Mouse (Mus musculus): ENCODE measurements around the gene Cdc37. TPM values are rescaled to one million over a fixed set of nuclear protein-coding genes. Genes with fewer than 3 reads are reported as not detected.

The Cdc37 gene
- total RNA-seq, 1 experiment from 2014 or later: 117 TPM

DNA sequence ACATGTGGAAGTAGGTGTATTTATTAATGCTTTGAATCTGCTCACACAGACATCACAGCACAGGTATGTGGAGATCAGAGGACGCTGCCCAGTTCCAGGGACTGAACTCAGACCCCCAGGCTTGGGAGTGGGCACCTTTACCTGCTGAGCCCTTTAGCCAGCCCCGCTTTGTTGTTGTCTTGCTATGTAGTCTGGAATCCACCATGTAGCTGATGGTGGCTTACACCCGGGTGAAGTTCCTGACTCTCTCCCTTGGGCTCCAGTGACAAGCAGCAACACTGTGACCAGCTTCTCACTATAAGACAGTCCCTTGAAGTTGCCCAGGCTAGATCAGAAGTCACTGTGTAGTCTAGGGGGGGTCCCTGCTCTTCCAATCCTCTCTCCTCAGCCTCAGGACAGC lies 5.4 kb downstream of the Cdc37 start:
- no peak for ATAC-seq (ENCODE audit: extremely low read depth, insufficient number of reproducible peaks, low FRiP score, poor library complexity, severe bottlenecking)

DNA sequence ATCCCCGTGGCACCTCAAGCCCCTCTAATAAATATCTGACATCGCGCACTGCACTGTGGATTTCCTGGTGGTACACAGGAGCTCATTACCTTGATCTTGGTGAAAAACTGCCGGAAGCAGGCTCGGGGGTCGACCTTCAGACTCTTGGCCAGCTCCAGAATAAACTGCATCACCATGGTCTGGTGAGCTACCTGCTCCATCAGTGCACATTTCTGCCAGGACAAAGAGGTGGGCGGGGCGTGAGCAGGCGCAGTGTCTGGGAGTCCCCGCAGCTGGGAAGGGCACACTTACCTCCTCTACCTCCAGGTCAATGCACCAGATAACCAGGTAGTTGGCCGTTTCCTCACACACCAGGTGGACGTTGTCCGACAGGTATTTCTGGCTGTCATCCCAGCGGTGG lies 7.9 kb downstream of the Cdc37 start:
- no peak for ATAC-seq (ENCODE audit: extremely low read depth, insufficient number of reproducible peaks, low FRiP score, poor library complexity, severe bottlenecking)

DNA sequence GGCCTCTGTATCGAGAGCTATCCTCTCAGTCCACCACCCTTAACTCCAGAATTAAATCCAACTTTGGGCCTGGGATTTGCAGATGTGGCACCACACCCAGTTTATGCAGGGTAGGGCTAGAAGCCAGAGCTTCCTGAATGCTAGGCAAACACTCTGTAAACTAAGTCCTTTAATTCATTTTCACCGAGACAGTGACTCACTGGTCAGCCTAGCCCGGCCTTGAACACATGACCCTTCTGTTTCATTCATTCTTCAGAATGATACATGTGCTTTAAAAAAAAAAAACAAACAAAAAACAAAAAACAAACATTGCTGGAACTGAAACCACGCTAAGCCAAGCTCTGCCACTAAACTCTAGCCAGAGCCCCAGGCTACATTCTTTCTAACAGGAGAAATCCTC lies 11.4 kb downstream of the Cdc37 start:
- no peak for ATAC-seq (ENCODE audit: extremely low read depth, insufficient number of reproducible peaks, low FRiP score, poor library complexity, severe bottlenecking)

DNA sequence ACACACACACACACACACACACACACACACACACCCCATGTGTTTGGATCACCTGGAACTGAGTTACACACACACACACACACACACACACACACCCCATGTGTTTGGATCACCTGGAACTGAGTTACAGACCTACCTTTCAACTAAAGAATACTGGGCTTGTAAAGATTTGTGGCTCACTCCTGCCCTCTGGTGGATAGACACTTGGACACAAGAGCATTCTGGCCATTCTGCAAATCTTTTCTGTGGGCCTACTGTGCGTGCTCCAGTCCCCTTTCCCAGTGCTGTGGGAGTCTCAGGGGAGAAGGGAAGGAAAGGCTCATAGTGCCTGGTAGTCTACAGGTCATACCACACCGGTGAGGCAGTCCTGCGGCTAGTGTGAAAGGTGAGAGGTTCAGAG lies 12.6 kb downstream of the Cdc37 start:
- peak; percentile 66 for ATAC-seq (ENCODE audit: extremely low read depth, insufficient number of reproducible peaks, low FRiP score, poor library complexity, severe bottlenecking)

DNA sequence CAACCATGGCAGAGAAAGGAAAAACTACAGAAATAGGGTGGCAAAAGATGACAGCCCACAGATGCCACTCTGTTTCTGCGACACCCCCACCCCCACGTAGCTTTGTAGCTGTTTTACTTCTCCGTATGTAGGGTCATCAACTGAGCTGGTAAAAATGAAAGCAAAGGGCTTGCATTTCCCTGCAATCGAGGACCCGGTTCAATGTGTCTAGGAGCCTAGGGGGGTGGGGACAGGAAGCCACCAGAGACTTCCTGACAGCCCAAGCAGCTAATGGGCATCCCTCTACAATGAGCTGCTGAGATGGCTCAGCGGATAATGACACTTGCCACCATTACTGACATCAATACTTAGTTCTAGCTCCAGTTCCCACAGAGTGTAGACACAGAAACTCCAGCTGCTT lies 13.4 kb downstream of the Cdc37 start:
- no peak for ATAC-seq (ENCODE audit: extremely low read depth, insufficient number of reproducible peaks, low FRiP score, poor library complexity, severe bottlenecking)

DNA sequence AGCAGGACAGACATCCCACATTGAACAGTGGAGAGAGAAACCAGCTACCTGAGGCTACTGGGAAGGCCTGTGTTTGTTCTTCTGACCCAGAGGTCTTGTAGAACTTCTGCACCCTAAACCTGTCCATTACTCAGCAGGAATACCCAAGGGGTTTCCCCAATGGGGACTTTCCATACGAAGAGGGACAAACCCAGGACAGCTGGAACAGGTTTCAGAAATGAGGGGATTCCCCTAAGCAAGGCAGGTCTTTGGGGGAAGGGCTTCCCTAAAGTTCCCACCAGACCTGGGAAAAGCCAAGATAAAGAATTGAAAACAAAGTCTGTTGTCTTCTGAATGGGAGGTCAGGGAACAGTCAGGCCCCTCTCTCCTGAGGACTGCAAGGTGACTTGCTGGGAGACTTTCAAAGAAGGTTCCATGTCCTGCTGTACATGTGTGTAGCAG lies 13.8 kb downstream of the Cdc37 start:
- no peak for ATAC-seq (ENCODE audit: extremely low read depth, insufficient number of reproducible peaks, low FRiP score, poor library complexity, severe bottlenecking)

DNA sequence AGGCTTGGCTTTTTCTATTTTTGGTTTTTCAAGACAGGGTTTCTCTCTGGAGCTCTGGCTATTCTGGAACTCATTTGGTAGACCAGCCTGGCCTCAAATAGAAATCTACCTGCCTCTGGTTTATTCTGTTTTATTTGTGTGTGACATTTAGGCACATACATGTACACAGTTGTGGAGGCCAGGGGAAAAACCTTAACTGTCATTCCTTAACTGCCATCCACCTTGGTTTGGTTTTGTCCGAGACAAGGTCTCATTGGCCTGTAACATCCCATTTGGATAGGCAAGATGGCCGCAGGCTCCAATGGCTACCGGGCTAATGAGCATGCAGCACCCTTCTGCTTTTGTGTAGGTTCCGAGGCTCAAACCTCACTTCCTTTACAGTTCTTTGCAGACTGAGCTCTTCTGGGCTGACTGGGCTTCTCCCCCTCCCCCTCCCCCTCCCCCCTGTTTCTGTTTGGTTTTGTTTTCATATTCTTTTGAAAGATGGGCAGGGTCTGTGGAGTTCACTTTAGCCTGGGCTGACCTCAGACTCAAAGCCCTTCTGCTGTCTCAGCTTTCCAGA lies 14.4 kb downstream of the Cdc37 start:
- no peak for ATAC-seq (ENCODE audit: extremely low read depth, insufficient number of reproducible peaks, low FRiP score, poor library complexity, severe bottlenecking)

DNA sequence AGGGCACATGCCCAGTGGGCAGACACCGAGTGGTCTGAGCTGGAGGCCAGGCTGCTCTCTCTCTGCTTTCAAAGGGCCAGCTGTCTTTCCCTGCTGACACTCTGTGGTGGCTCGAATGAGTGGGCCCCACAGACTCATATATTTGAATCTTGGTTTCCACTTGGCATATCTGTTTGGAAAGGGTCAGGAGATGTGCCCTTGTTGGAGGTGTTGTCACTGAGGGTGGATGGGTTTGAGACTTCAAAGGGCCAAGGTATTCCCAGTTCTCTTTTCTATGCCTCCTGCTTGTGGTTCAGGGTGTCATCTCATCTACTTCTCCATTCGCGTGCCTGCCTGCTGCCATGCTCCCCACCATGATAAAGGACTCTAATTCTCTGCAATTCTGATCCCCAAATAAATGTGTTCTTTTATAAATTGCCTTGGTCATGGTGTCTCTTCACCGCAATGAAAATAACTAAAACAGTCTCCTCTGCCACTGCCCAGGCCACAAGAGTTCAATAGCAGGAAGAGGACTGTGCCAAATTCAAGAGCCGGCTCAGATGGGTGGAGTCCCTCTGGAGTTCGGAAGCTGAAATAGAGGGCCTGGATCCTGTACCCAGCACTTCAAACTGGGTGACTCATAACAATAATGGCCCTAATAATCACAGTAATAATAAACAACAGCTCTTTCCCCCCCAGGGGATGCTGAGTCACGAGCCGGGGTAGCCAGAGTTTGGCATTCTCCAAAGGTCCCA lies 15.0 kb downstream of the Cdc37 start:
- ATAC-seq (ENCODE audit: extremely low read depth, insufficient number of reproducible peaks, low FRiP score, poor library complexity, severe bottlenecking): no peak

DNA sequence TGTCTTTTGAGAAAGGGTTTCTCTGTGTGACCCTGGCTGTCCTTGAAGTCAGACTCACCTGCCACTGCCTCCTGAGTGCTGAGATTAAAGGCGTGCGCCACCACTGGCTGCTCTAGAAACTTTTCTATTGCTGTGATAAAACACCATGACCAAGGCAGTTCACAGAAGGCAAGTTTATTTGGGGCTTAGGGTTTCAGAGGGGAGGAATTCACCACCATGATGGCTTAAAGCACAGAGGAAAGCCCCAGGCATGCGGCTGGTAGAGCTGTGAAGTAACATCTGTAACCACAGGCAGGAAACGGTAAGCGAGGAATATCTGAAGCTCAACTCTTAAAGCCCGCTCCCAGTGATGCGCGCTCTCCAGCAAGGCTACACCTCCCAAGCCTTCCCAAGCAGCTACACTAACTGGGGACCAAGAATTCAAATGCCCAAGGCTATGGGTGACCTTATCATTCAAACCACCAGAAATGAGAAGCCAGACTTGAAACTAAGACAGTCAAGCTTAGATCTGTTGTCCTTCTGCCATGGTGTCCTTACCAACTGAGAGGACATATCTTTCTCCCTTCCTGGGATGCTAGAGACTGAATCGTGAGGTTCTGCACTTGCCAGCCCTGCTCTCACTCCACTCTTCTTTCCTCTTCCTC lies 16.6 kb downstream of the Cdc37 start:
- no peak for ATAC-seq (ENCODE audit: extremely low read depth, insufficient number of reproducible peaks, low FRiP score, poor library complexity, severe bottlenecking)

DNA sequence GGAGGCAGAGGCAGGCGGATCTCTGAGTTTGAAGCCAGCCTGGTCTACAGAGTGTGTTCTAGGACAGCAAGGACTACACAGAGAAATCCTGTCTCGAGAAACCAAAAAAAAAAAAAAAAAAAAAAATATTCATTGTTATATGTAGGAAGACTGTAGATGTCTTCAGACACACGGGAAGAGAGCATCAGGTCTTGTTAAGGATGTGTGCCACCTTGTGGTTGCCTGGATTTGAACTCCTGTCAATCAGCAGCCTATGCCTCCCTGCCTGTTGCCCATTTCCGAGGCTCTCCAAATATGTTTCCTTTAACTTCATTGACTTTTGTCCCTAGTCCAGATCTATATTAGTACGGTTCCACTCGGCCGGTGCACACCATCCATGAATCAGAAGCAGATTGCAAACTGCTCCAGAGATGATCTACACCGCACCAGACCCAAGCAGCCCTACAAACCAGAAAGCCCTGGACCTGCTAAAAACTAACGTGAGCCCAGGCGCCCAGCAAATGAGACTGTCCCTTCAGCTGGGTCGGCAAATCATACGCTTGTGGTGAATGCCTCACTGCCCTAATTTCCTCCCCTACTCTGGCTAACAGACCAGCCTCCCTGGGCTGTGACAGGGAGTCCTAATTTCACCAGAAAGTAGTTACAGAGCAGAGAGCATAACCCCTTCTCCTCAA lies 17.5 kb downstream of the Cdc37 start:
- ATAC-seq (ENCODE audit: extremely low read depth, insufficient number of reproducible peaks, low FRiP score, poor library complexity, severe bottlenecking): no peak

DNA sequence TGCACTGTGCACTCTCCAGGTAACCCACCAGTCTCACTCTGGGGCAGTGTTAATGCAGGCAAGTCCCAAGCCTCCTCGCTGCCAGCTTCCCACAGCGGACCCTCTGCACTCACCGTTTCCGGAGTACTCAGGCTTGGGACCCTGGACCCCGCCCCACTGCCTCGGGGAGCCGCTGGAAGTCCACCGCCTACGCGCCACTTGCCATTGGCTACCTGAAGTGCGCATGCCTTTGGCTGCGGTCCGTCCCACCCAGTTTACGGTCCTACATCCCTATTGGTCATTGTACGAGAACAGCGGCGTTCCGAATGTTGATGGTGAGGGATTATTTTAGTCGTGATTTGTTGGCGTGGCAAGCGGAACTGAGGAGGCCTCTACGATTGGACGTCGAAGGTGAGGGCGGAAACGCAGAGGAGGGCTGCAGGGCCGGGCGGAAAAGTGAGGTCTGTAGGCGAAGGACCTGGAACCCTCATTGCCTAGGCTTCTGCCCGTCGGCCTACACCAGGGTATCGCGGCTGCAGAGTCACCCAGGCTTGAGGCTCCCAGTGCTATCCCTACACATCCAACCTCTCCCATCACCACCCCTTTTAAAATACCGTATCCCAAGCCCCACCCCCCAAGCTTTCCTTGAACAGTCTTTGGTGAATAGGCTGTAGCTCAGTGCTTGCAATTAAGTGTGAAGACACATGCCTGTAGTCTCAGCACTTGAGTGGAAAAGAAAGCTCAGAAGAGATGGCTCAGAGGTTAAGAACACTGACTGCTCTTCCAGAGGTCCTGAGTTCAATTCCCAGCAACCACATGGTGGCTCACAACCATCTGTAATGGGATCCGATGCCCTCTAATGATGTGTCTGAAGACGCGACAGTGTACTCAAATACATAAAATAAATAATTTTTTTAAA lies 18.5 kb downstream of the Cdc37 start, which contains the start of gene Tyk2:
Tyk2 (minus strand) TSS at position 185 of the 898 bp plus-strand sequence.
- ATAC-seq (ENCODE audit: extremely low read depth, insufficient number of reproducible peaks, low FRiP score, poor library complexity, severe bottlenecking): peak; percentile 97

DNA sequence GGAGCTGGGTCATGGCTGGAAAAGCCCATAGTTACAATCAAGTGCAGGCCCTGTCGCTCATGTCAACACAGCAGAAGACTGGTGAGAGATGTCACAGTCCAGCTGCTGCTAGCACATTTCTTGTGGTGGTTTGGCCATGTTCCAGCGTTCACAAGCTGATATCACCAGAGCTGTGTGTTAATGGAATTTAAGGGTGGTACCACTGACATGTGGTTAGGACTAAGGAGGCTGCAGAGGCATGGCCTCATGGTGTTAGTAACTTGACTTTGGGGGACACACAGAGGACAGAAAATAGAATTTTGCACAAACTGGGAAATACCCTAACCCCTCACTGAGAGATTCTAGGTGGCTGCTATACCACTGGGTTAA lies 23.5 kb downstream of the Cdc37 start:
- no peak for ATAC-seq (ENCODE audit: extremely low read depth, insufficient number of reproducible peaks, low FRiP score, poor library complexity, severe bottlenecking)

DNA sequence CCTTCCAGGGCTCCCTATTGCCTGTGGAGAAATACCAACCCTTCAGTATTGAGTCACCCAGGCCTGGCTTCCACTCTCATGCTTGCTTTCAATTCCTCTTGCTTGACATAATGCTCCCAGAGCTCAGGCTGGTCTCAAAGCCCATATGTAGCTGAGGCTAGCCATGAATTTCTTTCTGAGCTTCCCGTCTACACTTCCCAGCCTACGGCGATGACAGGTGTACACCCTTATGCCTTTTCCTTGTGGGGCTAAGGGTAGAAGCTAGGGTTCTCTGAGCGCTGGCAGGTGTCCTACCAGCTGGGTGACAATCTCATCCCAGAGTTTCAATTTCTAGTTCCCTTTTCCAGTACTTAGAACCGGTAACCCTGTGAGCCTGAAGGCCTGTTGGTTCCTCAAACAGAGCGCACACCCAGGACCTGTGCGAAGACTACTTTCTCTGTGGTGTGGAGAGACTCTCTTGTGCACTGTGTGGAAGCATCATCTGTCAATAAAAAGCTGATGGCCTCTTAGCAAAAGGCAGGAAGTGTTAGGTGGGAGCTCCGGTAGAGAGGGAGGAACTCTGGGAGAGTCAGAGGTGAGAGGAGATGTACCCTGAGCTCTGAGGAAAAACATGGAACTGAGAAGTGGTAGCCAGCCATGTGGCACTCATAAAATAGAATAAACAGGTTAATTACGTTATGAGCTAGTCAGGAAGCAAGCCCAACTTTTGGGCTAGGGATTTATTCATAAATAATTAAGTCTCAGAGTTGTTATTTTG lies 24.1 kb downstream of the Cdc37 start:
- ATAC-seq (ENCODE audit: extremely low read depth, insufficient number of reproducible peaks, low FRiP score, poor library complexity, severe bottlenecking): no peak

DNA sequence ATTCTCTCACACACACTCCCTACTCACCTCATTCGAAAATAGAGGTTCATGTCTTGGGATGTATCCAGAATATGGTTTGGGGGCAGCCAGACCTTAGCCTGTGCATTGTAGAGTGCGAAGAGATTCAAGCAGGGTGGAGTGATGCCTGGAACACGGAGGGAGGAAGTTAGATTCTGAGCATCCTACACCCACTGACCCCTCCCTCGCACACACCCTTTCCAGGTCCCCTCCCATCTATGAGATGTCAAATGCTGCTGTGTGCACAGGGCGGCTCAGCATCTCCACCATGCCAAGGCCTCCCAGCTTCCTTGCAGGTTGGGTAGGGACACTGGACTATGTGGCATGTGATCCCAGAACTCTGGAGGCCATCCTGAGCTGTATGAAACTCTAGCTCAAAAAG lies 24.9 kb downstream of the Cdc37 start:
- ATAC-seq (ENCODE audit: extremely low read depth, insufficient number of reproducible peaks, low FRiP score, poor library complexity, severe bottlenecking): no peak

DNA sequence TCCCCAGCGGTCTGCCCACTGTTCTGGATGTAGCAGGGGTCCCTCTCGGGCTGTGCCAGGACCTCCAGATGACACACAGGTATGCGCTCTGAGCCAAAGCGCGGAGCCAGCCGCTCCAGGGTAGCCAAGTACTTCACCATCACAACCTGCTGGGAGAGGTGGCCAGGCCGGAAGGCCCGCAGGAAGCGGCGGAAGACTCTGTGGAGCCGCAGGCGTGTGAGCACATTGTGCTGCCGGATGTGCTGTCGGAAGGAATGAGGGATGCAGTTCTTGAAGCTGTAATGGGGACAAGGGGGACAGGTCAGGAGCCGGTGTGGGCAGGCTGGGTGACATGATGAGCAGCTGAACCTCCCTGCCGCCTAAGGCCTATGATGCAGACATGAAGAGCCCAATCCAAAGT lies 28.3 kb downstream of the Cdc37 start:
- no peak for ATAC-seq (ENCODE audit: extremely low read depth, insufficient number of reproducible peaks, low FRiP score, poor library complexity, severe bottlenecking)

DNA sequence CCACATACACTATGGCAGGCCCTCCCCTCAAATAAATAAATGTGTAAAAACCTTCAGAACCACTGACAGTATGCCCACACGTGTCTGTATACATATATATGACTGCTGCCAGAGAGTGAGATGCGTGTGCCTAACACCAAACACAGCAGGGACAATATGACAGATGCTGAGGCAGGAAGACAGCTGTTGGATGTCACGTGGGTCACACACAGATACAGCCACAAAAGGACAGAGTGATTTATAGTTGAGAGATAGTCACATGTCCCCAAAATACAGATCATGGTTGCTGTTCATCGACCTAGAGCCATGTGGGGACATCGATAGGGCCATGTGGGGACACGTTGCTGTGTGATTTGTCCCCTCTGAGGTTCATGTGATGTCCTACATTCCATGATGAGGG lies 32.7 kb downstream of the Cdc37 start:
- ATAC-seq (ENCODE audit: extremely low read depth, insufficient number of reproducible peaks, low FRiP score, poor library complexity, severe bottlenecking): no peak

DNA sequence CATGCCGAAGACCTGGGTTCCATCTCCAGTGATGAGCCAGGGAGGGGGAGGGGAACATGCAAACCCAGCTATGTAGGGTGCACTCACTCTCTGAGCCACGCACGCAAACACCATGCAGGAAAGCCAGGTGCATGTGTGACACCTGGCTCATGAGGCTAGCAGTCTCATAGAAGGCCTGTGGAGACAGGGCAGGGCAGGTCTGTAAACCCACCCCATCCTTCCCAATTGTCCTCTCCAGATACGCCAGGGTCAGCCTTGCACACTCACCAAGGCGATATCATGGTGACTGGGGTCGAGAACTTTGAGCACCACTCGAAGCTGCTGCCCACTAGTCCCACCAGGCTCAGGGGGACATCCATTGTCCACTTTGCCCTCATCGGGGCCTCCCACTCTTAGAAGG lies 34.7 kb downstream of the Cdc37 start:
- ATAC-seq (ENCODE audit: extremely low read depth, insufficient number of reproducible peaks, low FRiP score, poor library complexity, severe bottlenecking): no peak

DNA sequence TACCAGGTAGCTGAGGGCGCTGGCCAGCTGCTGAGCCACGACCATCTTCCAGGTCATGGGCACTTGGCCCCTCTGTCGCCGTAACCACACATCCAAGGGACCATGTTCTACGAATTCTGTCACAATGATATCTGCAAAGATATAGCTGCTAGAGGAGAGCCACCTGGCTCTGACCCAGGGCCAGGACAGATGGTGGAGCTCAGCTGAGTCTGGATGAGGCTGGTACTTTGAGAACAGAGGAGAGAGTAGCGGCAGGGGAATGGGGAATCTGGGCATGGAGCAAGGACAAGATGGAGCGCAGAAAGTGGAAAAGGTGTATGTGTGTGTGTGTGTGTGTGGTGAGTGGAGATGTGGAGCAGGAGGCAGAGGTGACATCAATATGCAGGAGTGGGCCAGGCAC lies 35.6 kb downstream of the Cdc37 start:
- no peak for ATAC-seq (ENCODE audit: extremely low read depth, insufficient number of reproducible peaks, low FRiP score, poor library complexity, severe bottlenecking)
